Mouse (Mus musculus) embryonic fibroblast, embryonic 13.5 days (primary cell): ENCODE measurements around the gene Plbd2. TPM values are rescaled to one million over a fixed set of nuclear protein-coding genes. Genes with fewer than 3 reads are reported as not detected.

Source experiments
- H3K27ac ChIP-seq: 2 replicates; pipeline ENCODE4 v1.5.1; 2012; ENCODE audit warnings: low read length, control low read depth, inconsistent platforms; ENCODE audit not compliant: insufficient read depth
- H3K4me1 ChIP-seq: 2 replicates; pipeline ENCODE4 v1.6.1; 2011; ENCODE audit warnings: low read length; ENCODE audit not compliant: control insufficient read depth, insufficient read depth
- H3K4me3 ChIP-seq: 2 replicates; pipeline ENCODE4 v1.5.1; 2011; ENCODE audit warnings: mild to moderate bottlenecking, control low read depth, low read length; ENCODE audit not compliant: insufficient read depth
- CTCF ChIP-seq: IDR thresholded peaks from 2 replicates; pipeline ENCODE4 v1.5.1; 2011; ENCODE audit warnings: mild to moderate bottlenecking, control low read depth, low read length, moderate library complexity, borderline replicate concordance; ENCODE audit not compliant: insufficient read depth
- POLR2A ChIP-seq: IDR thresholded peaks from 2 replicates; pipeline ENCODE4 v1.6.1; 2011; ENCODE audit warnings: low read depth, mild to moderate bottlenecking, control low read depth, low read length, moderate library complexity
- polyA plus RNA-seq: library from polyadenylated mRNA; stranded (reverse); fragments of >200 nt; gene quantifications from 2 replicates; pipeline ENCODE4 v1.2.4, GENCODE M21; 2011; ENCODE audit warnings: low read depth; ENCODE audit not compliant: missing spikeins, insufficient read length

The Plbd2 gene
- polyA plus RNA-seq, 1 experiment: 41.4 TPM

- no peak overlapping the region for H3K27ac ChIP-seq
- no peaks in the 10 kb centered on the region for H3K4me1 ChIP-seq
- TF ChIP-seq CTCF (no peak), POLR2A (no peak)
- no peak overlapping the region for H3K4me3 ChIP-seq
These were observed 4.2 kb downstream of the Plbd2 start for GRCm38 (mm10) chr5:120499202-120499601.

- TF ChIP-seq CTCF: no peak
- Histone ChIP-seq H3K4me3 (no peak overlapping the region), H3K27ac (no peak overlapping the region), H3K4me1 (no peaks in the 10 kb centered on the region)
These were observed 6.4 kb downstream of the Plbd2 start for GRCm38 (mm10) chr5:120497071-120497470.

GRCm38 (mm10) chr5:120495703-120496226, 7.7 kb downstream of the Plbd2 start:
- Histone ChIP-seq H3K4me3 (no peak overlapping the region), H3K27ac (no peak overlapping the region), H3K4me1 (no peaks in the 10 kb centered on the region)
- TF ChIP-seq CTCF (no peak), POLR2A (no peak)

- Histone ChIP-seq H3K4me3 (no peak overlapping the region), H3K4me1 (no peaks in the 10 kb centered on the region), H3K27ac (no peak overlapping the region)
- TF ChIP-seq CTCF (no peak), POLR2A (no peak)
These were observed 8.2 kb downstream of the Plbd2 start for GRCm38 (mm10) chr5:120495064-120495702.

- no peak overlapping the region for H3K27ac ChIP-seq
- H3K4me3 ChIP-seq: no peak overlapping the region
- H3K4me1 ChIP-seq: no peaks in the 10 kb centered on the region
- TF ChIP-seq CTCF (no peak), POLR2A (no peak)
These were observed 9.5 kb downstream of the Plbd2 start for GRCm38 (mm10) chr5:120493873-120494395.

GRCm38 (mm10) chr5:120493440-120493839, 10.0 kb downstream of the Plbd2 start:
- Histone ChIP-seq H3K4me3 (no peak overlapping the region), H3K27ac (no peak overlapping the region), H3K4me1 (no peaks in the 10 kb centered on the region)
- TF ChIP-seq POLR2A (no peak), CTCF (no peak)

GRCm38 (mm10) chr5:120492437-120492836, 11.0 kb downstream of the Plbd2 start:
- TF ChIP-seq CTCF (peak; percentile 29; the same call in 1 of the 2 replicates), POLR2A (no peak)
- no peak overlapping the region for H3K27ac ChIP-seq
- no peak overlapping the region for H3K4me3 ChIP-seq
- no peaks in the 10 kb centered on the region for H3K4me1 ChIP-seq

- Histone ChIP-seq H3K27ac (no peak overlapping the region), H3K4me3 (no peak overlapping the region)
- TF ChIP-seq CTCF (no peak), POLR2A (no peak)
These were observed 12.7 kb downstream of the Plbd2 start for GRCm38 (mm10) chr5:120490679-120491192.

GRCm38 (mm10) chr5:120487844-120488243, 15.6 kb downstream of the Plbd2 start:
- no peak overlapping the region for H3K27ac ChIP-seq
- no peak overlapping the region for H3K4me3 ChIP-seq
- no peak for TF ChIP-seq POLR2A
- no peak for TF ChIP-seq CTCF
- H3K4me1 ChIP-seq: no peaks in the 10 kb centered on the region

More at GRCm38 (mm10) chr5:120490679-120491192, 12.7 kb downstream of the Plbd2 start:
- H3K4me1 ChIP-seq: no peaks in the 10 kb centered on the region

- TF ChIP-seq POLR2A: no peak
- no peak for TF ChIP-seq CTCF
- Histone ChIP-seq H3K4me3 (no peak overlapping the region), H3K27ac (no peak overlapping the region), H3K4me1 (no peaks in the 10 kb centered on the region)
These were observed 20.0 kb downstream of the Plbd2 start for GRCm38 (mm10) chr5:120483399-120483798.
